Mouse (Mus musculus): Measurements from ENCODE around the gene Akap13.
"Not testable (repeated sequence)": the region's sequence is repeated elsewhere in the genome, so short reads cannot be mapped to it uniquely, and the experiment has no call there.

The Akap13 gene

DNA sequence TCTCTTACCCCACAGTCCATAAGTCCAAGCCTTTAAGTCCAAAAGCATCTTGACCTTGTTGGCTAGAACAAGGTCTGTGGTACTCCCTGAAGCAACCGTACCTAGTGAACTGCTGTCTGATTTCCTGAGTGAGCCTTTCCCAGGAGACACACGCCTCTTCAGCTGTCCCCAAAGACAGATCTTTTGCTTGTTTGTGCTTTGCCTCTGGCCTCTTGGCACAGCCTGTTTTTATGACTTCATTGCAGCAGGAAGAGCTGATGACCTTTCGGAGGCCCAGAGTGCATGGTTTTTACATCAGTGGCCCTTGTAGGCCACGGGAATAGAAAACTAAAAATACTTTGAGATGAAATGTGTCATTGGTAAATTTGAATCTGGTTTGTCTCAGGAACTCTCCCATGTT, 260.6 kb downstream of the Akap13 start:
- DNase-seq (ENCODE audit: low spot score in 2 of 2): no peak

DNA sequence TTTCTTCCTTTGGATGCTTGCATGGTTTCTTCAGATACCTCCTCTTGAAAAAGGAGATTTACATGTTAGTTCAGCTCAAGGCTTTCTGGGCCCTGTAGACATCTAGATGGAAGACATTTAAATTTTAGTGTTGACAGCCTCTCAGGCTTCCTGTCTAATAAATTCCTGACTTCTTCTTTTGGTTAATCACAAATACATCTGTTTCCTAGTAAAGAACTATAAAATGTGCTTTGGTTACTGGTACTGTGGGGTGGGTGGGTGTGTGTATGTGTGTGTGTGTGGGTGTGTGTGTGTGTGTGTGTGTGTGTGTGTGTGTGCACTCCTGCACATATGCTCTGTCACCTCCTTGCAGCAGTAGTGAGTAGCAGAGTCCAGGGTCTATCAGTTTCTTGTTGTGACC, 262.0 kb downstream of the Akap13 start:
- DNase-seq (ENCODE audit: low spot score in 2 of 2): no peak

DNA sequence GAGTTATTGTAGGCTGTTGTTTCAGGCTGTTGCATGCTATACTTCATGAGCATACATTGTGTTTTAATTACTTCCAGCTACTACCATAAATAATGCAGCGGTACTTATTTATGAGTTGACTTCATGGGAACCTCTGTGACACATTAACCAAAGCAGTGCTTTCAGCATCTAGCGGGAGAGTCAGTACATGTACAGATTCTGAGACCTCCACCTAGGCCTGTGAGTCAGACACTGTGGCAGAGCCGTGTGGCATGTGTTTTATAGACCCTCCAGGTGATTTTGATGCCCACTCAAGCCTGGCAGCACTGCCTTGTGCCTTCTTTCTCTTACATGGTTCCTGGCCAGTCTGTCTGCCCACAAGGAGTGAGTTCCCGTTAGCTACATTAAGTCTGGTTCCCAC, 266.0 kb downstream of the Akap13 start:
- no peak for DNase-seq (ENCODE audit: low spot score in 2 of 2)

DNA sequence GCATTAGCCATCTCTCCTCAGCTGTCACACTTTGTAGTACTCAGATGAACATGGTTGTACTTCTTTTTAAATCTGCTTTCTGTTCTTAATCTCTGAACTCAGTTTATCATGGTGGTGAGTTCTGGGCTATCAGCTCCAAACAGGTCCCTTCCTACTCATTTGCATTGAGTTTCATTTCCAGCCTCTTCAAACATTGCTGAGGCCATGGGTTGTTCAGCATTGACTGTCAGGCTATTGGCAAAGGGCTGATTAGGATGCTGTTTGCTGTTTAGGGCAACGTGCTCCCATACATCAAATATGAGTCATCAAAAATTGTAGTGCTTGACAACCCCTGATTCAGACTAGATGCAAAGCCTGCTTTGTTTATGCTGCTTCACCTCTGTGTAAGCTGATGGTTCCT, 268.7 kb downstream of the Akap13 start:
- DNase-seq (ENCODE audit: low spot score in 2 of 2): no peak

DNA sequence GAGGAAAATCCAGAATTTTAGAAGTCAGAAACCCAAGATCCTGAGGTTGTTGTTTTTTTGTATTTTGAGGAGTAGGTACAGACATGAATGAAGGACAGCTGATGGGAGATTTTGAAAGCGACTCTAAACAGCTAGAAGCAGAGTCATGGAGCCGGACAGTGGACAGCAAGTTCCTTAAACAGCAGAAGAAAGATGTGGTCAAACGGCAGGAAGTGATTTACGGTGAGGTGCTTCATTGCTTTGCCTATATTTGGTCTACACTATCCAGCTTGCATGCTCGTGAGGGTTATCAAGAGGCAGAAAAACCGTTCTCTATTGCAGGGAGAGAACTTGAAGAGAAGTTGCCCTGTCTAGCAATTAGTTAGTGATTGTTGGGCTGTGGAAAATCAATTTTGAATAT, 270.6 kb downstream of the Akap13 start:
- no peak for DNase-seq (ENCODE audit: low spot score in 2 of 2)

DNA sequence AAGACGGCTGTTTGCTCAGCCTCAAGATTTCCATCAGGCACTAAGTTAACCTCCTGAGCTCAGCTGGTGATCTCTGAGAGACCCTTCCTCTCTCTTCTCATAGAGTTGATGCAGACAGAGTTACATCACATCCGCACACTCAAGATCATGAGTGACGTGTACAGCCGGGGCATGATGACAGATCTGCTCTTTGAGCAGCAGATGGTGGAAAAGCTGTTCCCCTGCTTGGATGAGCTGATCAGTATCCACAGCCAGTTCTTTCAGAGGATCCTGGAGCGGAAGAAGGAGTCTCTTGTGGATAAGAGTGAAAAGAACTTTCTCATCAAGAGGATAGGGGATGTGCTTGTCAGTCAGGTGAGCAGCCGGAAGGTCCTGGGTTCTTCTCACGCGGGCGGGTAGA, 271.5 kb downstream of the Akap13 start:
- DNase-seq (ENCODE audit: low spot score in 2 of 2): no peak

DNA sequence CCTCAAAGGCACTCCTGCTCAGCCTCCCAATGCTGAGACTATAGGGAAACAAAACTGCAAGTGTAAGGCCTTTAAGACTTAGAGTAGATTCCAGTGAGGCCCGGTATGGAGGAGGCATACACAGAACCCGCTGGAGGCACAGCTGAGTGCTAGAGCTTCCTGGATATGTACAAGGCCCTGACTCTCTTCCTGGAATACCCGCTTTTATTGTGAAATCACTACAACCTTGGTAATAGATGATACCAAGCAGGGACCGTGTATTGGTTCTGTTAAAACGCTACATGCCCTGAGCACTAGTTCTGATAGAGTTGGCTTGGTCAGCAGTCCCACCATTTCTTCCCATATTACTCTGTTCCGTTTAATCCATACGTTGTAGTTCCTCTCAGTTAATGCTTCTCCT, 274.3 kb downstream of the Akap13 start:
- DNase-seq (ENCODE audit: low spot score in 2 of 2): no peak

DNA sequence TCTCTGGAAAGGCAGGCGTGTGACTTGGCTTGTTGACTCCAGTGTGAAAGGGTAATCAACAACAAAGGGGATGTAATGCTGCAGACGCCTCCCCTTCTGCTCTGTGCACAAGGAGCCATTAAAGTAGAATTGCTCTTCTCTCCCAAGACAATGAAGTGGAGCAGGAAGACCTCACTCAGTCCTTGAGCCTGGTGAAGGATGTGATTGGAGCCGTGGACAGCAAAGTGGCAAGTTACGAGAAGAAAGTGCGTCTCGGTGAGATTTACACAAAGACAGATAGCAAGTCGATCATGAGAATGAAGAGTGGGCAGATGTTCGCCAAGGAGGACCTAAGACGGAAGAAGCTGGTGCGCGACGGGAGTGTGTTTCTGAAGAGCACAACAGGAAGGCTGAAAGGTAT, 274.9 kb downstream of the Akap13 start:
- no peak for DNase-seq (ENCODE audit: low spot score in 2 of 2)

DNA sequence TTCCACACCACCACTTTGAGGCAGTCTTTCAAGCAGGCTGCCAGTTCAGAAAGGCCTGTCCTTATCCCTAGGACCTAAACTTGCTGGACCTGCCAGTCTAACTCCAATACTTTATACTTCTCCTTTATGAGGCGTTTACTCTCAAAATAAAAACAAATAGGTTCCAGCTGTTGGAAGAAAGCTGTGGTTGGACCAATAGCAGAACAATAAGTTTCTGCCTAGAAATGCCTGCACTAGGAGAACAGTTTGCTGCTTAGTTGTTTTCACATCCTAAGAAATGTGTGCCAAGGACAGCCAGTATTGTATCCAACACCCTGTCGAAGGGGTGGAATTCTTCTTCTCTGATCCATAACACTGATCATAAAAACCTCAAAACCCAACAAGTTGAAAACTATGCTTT, 276.6 kb downstream of the Akap13 start:
- DNase-seq (ENCODE audit: low spot score in 2 of 2): no peak

DNA sequence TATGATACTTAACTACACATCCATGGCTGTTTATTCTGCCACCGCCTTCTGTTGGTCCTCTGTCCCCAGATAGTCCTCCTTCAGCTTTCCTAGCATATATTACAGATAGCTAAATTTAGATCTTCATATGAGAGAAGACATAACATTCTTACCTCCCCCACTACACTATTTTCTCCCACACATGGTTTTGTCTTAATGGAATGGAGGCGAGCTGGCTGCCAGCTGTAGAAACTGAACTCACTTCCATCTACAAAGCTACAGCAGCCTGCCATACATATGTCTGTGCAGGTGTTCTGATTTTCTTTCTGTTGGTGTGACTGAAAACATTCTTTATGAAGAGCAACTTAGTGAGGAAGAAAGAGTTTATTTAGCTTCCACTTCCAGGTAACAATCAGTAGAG, 277.8 kb downstream of the Akap13 start:
- no peak for DNase-seq (ENCODE audit: low spot score in 2 of 2)

DNA sequence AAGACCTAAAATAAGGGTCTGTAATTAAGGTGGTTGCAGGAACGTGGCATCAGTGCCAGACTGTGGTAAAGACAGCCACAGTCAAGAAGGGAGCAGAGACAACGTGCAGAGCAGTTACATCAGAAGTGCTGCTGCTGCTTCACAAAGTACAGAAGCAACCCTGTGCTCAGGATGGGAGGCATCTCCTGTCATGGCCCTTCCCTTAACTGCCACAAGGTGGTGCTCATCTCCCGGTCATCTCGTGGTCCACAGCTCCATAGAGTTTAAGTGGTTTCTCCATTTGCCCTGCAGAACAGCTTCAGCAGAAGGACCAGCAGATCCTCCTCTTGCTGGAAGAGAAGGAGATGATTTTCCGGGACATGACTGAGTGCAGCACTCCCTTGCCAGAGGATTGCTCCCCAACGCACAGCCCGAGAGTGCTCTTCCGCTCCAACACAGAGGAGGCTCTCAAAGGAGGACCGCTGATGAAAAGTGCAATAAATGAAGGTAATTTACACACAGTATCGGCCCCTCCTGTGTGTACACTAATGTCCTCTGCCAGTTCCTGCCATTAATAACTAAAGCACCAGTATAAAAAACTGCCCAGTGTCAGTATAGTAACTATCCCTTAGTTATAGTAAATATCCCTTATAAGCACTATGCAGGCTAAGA, 283.9 kb downstream of the Akap13 start:
- peak; percentile 31 to 62 for DNase-seq (ENCODE audit: low spot score in 2 of 2)

DNA sequence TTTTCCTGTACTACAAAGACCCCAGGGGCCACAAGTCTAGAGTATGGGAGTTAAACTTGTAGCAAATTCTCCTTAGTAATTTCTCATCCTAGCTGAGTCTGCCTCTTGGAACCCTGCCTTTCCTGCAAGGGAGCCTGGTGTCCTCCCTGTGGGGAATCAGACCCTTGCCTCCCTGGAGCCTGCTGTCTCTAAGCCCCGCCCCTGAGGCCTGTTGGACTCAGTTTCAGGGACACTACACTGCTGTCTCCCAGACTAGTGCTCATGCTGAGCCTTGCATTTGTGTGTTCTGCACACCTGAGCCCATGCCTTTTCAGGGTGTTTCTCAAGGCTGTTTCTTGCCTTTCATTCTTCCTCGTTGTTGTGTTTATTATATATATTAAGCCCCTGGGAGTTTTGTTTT, 289.2 kb downstream of the Akap13 start:
- no peak for DNase-seq (ENCODE audit: low spot score in 2 of 2)

DNA sequence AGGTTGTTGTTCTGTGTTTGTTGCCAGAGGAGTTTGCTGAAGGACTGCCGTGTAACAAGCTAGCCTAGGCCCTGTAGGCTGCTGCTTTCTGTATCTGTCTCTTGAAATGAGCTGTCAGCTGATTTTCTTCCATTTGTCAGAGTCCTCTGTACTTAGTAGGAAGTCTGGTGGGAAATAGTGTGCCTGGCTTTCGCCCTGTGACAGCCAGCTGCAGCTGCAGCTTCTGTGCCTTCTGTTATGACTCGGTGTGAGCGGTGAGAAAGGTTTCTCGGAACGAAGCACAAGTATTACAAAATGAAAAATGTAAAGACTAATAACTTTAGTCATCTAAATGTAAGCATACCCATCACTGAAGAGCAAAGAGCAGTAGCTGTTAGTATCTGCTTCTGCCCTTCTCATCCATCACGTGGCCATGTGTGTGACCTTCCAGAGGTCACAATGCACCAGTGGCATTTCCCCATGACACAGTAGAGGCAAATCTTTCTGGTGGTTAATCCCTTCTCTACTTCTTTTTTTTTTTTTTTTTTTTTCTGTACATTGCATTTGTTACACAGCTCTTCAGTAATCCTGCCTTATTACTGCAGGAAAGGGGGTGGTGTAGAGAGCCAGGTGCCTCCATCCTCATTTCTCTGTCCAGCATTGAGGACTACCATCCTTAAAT, 289.8 kb downstream of the Akap13 start:
- no peak for DNase-seq (ENCODE audit: low spot score in 2 of 2)

DNA sequence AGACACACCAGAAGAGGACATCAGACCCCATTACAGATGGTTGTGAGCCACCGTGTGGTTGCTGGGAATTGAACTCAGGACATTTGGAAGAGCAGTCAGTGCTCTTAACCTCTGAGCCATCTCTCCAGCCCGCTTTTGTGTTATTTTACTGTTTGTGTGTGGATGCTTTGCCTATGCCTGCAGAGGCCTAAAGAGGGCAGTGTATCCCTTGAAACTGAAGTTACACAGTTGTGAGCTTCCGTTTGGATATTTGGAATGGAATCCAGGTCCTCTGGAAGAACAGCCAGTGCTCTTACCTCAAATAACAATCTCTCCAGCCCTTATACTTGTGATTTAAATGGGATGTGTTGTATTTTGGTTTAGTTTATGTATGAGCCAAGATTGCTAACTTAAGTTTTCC, 290.6 kb downstream of the Akap13 start:
- not testable (repeated sequence) for DNase-seq (ENCODE audit: low spot score in 2 of 2)

DNA sequence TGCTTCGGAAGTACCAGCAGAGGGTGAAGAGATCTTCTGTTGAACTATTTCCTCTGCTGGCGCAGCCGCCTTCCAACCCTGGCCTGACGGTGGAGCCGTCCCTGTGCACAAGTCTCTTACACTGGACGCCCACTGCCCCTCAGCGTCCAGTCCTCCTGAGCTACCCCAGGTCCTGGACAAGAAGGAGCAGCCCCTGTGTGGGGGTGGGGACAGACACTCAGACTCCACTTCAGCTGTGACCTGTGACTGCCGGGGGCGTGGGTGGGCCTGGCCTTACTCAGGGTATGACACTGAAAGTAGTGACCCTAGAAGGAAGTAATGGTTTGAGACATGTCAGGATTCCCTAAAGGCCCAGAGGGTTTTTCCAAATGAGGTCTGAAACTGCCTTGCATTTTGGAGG, 295.2 kb downstream of the Akap13 start:
- no peak for DNase-seq (ENCODE audit: low spot score in 2 of 2)

DNA sequence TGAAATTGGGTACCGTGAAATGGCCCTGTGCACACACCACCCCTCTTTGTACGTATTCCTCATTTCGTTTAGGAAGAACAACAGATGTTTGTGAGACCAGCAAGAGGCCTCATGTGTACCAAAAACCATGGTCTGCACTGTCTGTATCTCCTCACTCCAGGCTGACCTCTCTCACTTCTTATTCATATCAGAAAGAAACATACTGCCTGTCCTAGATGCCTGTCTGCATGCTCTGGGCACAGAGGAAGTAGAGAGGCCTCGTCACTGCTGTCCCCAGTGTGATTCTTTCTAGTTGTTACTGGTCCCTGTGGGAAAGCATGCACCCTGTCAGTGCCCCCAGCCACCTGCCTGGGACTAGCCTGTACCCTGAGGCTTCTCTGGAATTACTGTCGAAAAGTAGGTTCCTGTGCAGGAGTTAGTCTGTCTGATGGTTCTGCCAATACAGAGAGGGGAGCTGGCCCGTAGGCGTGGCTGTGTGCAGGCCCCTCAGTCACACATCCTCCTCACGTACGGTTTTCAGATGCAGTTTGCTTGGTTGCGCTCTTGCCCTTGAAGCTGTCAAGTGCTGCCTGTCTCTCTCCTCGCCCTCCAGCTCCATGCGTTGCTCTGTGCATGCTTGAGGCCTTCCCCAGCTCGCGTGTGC, 295.9 kb downstream of the Akap13 start:
- no peak for DNase-seq (ENCODE audit: low spot score in 2 of 2)

DNA sequence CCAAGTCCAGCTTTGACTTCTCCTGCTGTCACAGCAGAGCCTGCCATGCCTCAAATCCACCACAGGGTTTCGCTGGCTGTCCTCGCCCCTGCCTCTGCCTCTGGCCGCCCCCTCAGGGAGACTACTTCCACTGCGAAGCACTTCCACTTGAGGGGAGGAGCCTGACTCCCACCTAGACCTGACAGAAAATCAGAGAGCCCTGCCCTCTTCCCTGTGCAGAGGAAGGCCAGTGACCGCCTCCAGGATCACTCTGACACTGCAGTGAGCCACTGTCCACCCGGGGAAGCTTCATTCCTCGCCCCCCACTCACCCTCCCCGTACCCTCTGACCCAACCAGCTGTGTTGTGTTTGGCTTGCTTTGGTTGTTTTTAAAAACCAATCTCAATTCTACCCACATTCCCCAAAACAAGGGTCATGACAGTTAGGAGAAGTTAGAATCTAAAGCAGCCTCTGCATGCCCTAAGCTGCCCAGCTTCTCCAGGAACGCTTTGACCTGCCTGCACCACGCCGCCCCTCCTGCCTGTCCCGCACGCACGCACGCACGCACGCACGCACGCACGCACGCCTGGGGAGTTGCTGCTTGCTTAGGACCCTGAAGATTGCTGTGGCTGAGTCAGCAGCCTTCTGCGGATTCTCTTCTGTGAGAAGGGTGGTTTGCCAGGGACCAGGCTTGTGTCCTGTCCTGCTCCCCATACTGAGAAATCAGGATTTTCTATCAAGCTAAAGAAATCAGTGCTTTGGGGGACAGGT, 297.3 kb downstream of the Akap13 start:
- no peak for DNase-seq (ENCODE audit: low spot score in 2 of 2)

DNA sequence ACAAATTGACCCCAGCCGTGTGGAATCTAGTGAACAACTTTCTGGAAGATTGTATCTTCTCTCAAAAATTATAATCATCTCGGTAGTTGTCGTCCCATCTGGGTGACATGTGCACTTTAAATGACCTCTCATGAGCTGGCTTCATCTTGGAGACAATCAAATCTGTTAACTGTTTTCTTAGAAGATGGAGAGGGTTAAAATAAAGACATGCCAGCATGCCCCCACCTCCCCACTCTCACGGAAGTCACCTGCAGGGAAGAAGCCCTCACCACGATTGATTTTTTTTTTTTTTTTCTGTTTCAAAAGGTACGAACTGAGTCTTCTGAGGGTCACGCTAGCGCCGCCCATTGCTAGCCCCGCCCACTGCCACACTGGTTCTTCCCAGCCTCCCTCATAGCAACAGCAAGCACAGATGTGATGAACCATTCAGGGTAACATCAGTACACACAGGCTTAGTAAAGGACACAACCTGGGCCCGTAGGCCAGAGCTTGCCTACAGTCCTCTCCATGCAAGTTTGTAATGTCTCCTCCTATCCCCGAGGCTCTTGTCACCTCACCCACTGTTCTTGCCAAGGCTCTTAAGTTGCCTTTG, 298.0 kb downstream of the Akap13 start:
- DNase-seq (ENCODE audit: low spot score in 2 of 2): no peak

DNA sequence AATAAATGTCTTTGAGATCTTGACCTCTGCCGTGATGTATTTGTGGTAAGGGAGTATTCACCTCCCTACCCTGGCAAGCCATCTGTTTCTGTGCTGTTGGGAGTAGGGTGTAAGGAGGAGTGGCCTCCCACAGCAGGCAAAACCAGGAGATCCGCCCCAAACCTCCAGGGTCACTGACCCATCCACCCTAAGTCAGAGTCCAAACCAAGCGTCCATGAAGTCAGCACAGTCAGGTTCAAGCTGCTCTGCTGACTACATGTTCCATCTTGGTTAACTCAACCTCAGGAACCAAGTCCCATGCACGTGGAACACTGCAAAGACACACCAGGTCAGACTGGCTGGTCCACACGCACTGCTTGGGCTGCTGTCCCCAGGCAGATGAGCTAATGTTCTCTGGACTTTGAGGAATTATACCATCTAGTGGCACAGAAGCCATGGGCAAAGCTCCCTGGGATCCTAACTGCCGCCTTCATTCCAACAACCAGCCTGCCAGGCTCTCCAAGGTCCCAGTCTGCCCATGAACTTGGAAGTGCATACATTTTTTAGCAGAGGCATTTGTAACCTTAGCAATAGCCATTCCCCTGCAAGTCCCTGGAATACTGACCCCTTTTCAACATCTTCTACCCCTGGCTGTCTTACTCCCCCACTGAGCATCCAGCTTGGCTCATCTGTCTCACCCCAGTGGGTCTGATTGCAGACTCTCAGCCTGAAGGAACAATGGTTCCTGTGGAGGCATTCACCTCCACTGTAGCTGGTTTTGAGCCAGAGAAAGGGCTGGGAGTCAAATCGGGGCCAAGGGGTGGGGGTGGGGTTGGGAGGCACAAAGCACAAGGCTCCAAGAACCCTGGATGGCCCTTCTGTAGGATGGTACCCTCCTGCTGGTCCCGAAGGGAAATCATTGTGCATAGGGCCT, 299.5 kb downstream of the Akap13 start:
- DNase-seq (ENCODE audit: low spot score in 2 of 2): no peak

DNA sequence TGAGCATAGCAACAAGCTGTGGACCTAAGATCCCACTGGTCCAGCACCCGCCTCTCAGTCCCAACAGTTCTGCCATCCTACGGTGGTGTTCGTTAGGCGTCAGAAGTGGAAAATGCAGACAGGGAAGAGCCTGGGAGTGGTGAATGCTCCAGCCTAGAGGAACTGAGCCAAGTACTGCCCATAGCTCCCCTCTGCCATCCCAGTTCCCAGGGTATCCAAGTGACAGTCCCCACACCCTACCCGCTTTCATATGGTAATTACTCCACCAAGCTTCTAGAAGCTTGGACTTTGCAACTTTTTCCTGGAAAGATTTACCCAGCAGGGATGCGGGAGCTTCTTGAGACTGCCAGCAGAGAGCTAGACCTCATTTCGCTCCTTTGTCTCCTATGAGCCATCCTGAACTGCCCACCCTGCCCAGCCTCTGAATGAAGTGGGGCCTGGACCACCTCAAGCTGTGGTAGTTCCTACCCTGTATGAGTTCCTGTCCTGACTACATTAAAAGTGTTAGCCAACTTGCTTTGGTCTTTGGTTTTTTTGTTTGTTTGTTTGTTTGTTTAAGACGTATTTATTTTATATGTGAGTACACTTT, 300.6 kb downstream of the Akap13 start:
- DNase-seq (ENCODE audit: low spot score in 2 of 2): no peak

DNA sequence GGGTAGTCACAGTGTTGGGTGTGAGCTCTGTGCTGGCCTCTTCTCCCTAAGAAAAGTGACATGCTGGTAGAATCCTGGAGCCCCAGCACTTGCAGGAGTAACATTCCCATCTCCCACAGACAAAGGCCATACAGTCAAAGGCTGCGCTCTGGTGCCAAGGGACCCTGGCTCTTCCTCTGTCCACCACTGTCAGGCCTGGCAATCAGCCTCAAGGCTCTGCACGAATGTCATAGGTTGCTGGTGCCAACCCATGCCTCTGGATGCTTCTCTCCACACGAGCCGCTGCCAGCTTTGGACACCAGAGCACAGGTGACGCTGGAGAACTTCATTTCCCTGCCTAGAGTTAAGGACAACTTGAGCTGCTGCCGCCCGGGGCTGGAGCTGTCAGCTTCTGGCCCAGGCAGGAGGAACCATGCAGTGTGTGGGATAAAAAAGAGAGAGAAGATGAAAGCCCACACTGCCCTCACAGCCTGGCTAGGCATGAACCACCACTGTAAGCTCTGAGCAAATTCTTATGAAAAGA, 304.7 kb downstream of the Akap13 start:
- no peak for DNase-seq (ENCODE audit: low spot score in 2 of 2)

Data from frontal cortex, postnatal 10 days (tissue).